Mouse (Mus musculus): ENCODE data around the gene Lrrc8d. TPM values are rescaled to one million over a fixed set of nuclear protein-coding genes. Genes with fewer than 3 reads are reported as not detected.

Gene Lrrc8d
- polyA plus RNA-seq, 1 experiment = 13.5 TPM

DNA sequence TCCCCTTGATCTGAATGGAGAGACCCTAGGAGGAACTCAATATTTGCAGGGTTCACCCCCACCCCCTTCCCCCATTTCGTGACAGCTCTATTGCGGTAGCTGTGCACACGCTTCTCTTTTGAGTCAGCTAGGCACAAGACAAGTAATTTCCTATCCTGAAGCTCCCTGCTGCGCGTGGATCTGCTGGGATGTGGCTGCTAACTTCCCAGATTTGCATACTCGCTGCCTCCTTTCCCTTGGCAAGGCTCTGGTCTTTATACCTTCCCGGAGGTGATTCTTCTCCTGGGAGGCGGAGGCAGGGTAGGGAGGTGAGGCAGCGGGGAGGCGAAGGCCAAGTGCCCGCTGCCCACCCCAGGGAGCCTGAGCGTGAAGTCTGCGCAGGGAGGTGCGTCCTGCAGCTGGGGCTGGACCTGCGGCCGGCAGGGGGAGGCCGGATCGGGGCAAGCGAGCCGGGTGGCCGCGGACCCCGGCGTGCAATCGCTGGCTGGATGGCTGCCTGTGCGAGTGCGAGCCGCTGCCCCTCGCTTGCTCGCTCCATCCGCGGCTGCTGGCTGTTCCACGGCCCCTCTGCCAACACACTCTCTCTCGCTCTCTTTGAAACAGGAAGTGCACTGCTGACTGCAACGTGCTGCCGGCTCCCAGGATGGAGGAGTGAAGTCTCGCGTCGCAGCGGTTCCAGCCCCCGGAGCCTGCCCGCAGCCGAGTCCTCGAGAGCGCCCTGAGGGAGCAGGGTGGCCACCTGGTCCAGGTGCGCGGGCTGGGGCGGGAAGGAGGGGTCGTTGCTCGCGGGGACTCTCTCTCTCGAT lies 32.1 kb downstream of the Lrrc8d start:
- Histone ChIP-seq H3K9me3 (no peaks in the 10 kb centered on the region), H3K27me3 (replicated peaks) (no peaks in the 10 kb centered on the region), H3K4me3 (replicated peaks) (peak overlapping the region; percentile 96), H3K36me3 (replicated peaks; ENCODE audit: low read length) (peaks cover 52% of the 10 kb centered on the region), H3K4me1 (peaks cover 67% of the 10 kb centered on the region)
- TF ChIP-seq FLI1 (IDR thresholded peaks at IDR 0.05; ENCODE audit: low read length) = no peak
- no peak for TF ChIP-seq GATA1 (IDR thresholded peaks at IDR 0.05; ENCODE audit: borderline replicate concordance, low read length)

DNA sequence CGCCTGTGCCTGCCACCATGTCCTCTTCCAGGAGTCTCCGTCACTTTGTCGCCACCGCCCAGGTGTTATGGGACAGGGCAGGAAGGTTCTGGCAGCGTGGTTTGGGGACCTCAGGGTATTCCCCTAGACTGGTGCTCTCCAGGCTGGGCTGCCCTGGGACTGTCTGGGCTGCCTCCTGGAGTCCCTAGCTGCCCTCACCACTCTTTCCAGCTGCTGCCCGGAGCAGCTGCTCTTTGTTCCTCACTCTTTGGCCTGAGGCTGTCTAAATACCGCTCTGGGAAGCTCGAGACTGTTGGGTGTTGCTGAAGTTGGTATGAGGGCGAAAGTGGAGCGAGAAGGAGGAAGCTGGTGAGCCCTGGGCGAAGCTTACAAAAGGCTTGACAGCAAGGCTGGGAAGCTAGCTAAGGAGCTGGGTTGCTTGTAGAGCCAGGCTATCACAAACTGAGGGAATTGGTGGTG lies 32.7 kb downstream of the Lrrc8d start:
- Histone ChIP-seq H3K4me1 (peaks cover 73% of the 10 kb centered on the region), H3K4me3 (replicated peaks) (peak overlapping the region; percentile 96), H3K27me3 (replicated peaks) (no peaks in the 10 kb centered on the region), H3K36me3 (replicated peaks; ENCODE audit: low read length) (peaks cover 57% of the 10 kb centered on the region), H3K9me3 (no peaks in the 10 kb centered on the region)
- TF ChIP-seq GATA1 (IDR thresholded peaks at IDR 0.05; ENCODE audit: borderline replicate concordance, low read length) (no peak), FLI1 (IDR thresholded peaks at IDR 0.05; ENCODE audit: low read length) (no peak)

DNA sequence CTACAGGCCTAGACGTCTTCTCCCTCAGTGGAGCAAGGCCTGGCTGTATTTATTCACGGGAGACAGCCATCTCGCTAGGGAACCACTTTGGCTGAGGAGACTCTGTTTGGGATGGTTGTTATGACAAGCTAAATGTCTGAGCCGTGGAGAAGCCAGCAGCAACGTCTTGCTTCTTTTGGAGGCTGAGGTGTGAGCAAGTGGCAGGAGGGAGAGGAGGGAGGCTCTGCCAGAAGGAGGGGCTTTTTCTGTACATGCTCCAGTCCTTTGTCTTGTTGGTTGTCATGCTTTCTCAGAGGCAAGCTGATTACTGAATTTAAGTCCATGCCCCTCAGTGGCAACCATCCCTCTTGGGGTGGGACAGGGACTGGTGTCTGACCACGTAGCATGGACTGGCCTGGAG lies 33.5 kb downstream of the Lrrc8d start:
- TF ChIP-seq GATA1 (IDR thresholded peaks at IDR 0.05; ENCODE audit: borderline replicate concordance, low read length) = no peak
- Histone ChIP-seq H3K4me3 (replicated peaks) (peak overlapping the region; percentile 96), H3K36me3 (replicated peaks; ENCODE audit: low read length) (peaks cover 64% of the 10 kb centered on the region), H3K27me3 (replicated peaks) (no peaks in the 10 kb centered on the region), H3K9me3 (no peaks in the 10 kb centered on the region), H3K4me1 (peaks cover 79% of the 10 kb centered on the region)

DNA sequence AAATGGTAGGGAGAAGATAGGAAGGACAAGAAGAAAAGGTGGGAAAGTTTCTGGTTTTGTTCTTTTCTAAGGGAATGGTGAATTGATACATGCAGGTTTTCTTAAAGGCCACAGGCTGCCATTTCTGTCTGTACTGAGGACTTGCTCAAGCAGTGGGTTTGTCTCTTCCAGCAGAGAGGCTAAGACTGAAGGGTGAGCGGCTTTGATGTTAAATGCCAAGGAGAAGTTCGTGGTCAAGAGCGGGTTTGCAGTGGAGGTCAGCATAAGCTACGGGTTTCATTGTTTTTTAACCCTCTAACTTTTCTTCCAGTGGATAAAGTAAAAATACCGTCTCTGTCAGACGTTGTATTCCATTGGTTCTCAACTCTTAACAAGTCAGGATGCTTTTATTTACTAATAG lies 36.6 kb downstream of the Lrrc8d start:
- no peaks in the 10 kb centered on the region for H3K9me3 ChIP-seq
- H3K36me3 ChIP-seq (replicated peaks; ENCODE audit: low read length) = peaks cover 82% of the 10 kb centered on the region
- no peaks in the 10 kb centered on the region for H3K27me3 ChIP-seq (replicated peaks)
- TF ChIP-seq GATA1 (IDR thresholded peaks at IDR 0.05; ENCODE audit: borderline replicate concordance, low read length) = no peak
- TF ChIP-seq FLI1 (IDR thresholded peaks at IDR 0.05; ENCODE audit: low read length) = no peak
- peaks cover 75% of the 10 kb centered on the region for H3K4me1 ChIP-seq
- no peak overlapping the region for H3K4me3 ChIP-seq (replicated peaks)

DNA sequence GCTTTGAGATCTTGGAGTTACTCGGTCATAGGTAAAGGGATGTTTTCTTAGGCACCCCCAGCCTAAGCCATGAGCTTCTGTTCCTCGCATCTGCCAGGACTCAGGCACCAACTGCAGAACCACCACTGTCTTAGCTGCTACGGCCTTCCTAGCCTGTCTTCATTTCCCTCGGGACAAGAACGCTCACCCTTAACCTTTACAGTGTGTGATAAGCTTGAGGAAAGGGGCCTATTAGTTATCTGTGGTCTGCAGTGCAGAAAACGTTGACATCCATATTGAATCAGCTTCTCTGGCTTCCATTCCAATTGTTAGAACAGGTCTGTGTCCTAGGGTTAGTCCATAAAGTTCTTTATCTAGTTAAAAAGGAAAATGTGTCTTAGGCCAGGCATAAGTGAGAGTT lies 37.4 kb downstream of the Lrrc8d start:
- no peaks in the 10 kb centered on the region for H3K9me3 ChIP-seq
- H3K27me3 ChIP-seq (replicated peaks) = no peaks in the 10 kb centered on the region
- H3K36me3 ChIP-seq (replicated peaks; ENCODE audit: low read length) = peaks cover 89% of the 10 kb centered on the region
- TF ChIP-seq GATA1 (IDR thresholded peaks at IDR 0.05; ENCODE audit: borderline replicate concordance, low read length) = no peak
- TF ChIP-seq FLI1 (IDR thresholded peaks at IDR 0.05; ENCODE audit: low read length) = no peak
- peaks cover 76% of the 10 kb centered on the region for H3K4me1 ChIP-seq
- H3K4me3 ChIP-seq (replicated peaks) = peak overlapping the region; percentile 26

DNA sequence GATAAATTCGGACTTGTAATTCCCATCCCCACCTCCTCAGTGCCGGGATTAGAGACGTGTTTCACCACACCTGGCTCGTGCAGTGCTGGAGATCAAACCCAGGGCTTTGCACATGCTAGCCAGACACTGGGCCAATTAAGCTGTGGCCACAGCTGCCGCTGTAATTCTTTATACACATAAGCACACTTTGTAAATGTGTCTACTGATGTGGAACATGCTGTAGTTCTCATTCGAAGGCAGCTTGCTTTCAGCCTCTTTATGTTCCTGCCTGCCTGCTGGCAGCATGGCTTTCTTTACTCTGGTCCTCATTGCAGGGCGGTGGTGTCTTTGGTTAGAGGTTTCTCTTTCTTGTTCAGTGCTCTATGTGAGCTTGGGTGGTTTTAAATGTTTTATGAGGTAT lies 40.7 kb downstream of the Lrrc8d start:
- no peaks in the 10 kb centered on the region for H3K9me3 ChIP-seq
- TF ChIP-seq FLI1 (IDR thresholded peaks at IDR 0.05; ENCODE audit: low read length) (no peak), GATA1 (IDR thresholded peaks at IDR 0.05; ENCODE audit: borderline replicate concordance, low read length) (no peak)
- peaks cover 81% of the 10 kb centered on the region for H3K4me1 ChIP-seq
- H3K27me3 ChIP-seq (replicated peaks) = no peaks in the 10 kb centered on the region
- H3K36me3 ChIP-seq (replicated peaks; ENCODE audit: low read length) = peaks cover 91% of the 10 kb centered on the region
- H3K4me3 ChIP-seq (replicated peaks) = no peak overlapping the region

DNA sequence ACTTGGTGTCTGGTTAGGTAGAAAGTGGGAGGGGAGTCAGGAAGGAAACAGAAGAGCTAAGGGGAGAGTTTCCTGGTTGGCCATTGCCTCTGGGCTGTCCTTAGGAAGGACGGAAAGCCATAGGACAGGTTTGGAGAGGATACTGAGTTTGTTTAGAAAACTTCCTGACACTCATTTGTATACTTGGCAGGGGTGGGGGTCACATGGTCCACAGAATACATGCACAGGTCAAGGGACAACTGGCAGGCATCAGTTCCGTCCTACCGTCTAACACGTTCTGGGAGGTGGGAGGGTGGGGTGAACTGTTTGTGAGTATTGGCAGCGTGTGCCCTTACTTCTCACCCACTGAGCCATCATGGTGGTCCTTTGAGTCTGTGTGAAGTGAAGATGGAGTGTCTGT lies 42.9 kb downstream of the Lrrc8d start:
- H3K4me3 ChIP-seq (replicated peaks) = no peak overlapping the region
- H3K4me1 ChIP-seq = peaks cover 79% of the 10 kb centered on the region
- no peaks in the 10 kb centered on the region for H3K9me3 ChIP-seq
- H3K27me3 ChIP-seq (replicated peaks) = no peaks in the 10 kb centered on the region
- no peak for TF ChIP-seq FLI1 (IDR thresholded peaks at IDR 0.05; ENCODE audit: low read length)
- no peak for TF ChIP-seq GATA1 (IDR thresholded peaks at IDR 0.05; ENCODE audit: borderline replicate concordance, low read length)
- peaks cover 91% of the 10 kb centered on the region for H3K36me3 ChIP-seq (replicated peaks; ENCODE audit: low read length)

DNA sequence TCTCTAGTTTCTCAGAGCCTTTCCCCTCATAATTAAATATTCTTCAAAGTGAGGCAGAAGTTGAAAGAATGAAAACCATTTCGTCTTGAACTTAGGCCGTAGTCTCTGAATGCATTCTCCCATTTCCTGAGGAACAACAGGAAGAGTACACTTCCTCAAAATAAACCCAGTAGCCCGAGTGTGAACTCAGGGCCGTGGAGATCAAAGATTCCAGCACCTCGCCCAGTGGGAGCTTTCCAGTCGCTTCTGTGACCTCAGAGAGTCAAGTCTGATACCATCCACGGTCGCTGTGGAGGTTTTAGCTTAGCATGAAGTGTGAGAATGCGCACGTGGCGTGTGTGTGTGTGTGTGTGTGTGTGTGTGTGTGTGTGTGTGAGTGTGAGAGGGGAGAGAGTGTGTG lies 45.6 kb downstream of the Lrrc8d start:
- no peaks in the 10 kb centered on the region for H3K27me3 ChIP-seq (replicated peaks)
- H3K4me1 ChIP-seq = peaks cover 75% of the 10 kb centered on the region
- H3K4me3 ChIP-seq (replicated peaks) = no peak overlapping the region
- TF ChIP-seq GATA1 (IDR thresholded peaks at IDR 0.05; ENCODE audit: borderline replicate concordance, low read length) (no peak), FLI1 (IDR thresholded peaks at IDR 0.05; ENCODE audit: low read length) (no peak)
- no peaks in the 10 kb centered on the region for H3K9me3 ChIP-seq
- H3K36me3 ChIP-seq (replicated peaks; ENCODE audit: low read length) = peaks cover 81% of the 10 kb centered on the region

DNA sequence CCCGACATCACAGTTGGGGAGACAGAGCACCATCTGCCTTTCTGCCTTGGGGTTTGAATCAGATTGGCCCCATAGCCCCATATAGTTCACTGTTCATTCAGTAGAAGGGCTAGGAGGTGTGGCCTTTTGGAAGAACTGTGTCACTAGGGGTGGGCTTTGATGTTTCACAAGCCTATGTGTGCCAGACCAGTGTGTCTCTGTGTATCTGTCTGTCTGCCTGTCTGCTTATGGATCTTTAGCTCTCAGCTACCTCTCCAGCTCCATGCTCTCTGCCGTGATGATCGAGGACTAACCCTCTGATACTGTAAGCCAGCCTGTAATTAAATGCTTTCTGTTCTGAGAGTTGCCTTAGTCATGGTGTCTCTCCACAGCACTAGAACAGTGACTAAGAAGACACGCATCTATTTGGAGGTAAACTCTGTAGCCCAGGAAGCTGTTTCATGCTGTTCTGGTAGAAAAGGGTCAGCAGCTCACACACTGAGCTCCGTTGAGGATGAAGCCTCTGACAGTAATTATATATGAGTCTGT lies 46.2 kb downstream of the Lrrc8d start:
- Histone ChIP-seq H3K27me3 (replicated peaks) (no peaks in the 10 kb centered on the region), H3K4me3 (replicated peaks) (peak overlapping the region; percentile 62), H3K4me1 (peaks cover 73% of the 10 kb centered on the region), H3K36me3 (replicated peaks; ENCODE audit: low read length) (peaks cover 80% of the 10 kb centered on the region), H3K9me3 (no peaks in the 10 kb centered on the region)
- TF ChIP-seq FLI1 (IDR thresholded peaks at IDR 0.05; ENCODE audit: low read length) (no peak), GATA1 (IDR thresholded peaks at IDR 0.05; ENCODE audit: borderline replicate concordance, low read length) (no peak)

DNA sequence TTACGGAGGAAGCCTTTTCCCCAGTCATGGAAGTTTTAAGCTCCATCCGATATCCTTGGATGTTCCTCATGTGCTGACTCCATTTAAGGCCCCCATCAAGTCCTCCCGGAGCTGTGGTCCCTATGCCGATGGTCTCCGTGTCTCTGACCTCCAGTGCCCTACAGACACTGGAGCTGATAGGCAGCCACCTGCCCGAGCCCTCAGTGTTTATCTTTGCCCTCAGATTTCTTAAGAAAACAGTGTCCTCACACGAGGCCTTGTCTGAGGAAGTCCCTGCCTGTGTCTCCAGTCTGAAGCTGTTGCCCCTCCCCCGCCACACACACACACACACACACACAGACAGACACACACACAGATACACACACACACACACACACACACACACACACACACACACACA lies 55.0 kb downstream of the Lrrc8d start:
- Histone ChIP-seq H3K9me3 (no peaks in the 10 kb centered on the region), H3K27me3 (replicated peaks) (no peaks in the 10 kb centered on the region), H3K36me3 (replicated peaks; ENCODE audit: low read length) (peaks cover 76% of the 10 kb centered on the region), H3K4me3 (replicated peaks) (no peak overlapping the region), H3K4me1 (peaks cover 76% of the 10 kb centered on the region)
- TF ChIP-seq GATA1 (IDR thresholded peaks at IDR 0.05; ENCODE audit: borderline replicate concordance, low read length) (no peak), FLI1 (IDR thresholded peaks at IDR 0.05; ENCODE audit: low read length) (no peak)

Measured in megakaryocyte, embryonic 14.5 days (primary cell).